Mouse (Mus musculus): ENCODE measurements around the gene Sf1.

Gene Sf1

GRCm38 (mm10) chr19:6396237-6396636 lies 32.7 kb downstream of the Sf1 start:
- no peak for DNase-seq (ENCODE audit: low read depth in 1 of 2, low spot score in 2 of 2)

GRCm38 (mm10) chr19:6397582-6398249 lies 34.2 kb downstream of the Sf1 start:
- no peak for DNase-seq (ENCODE audit: low read depth in 1 of 2, low spot score in 2 of 2)

GRCm38 (mm10) chr19:6398447-6399284 lies 35.2 kb downstream of the Sf1 start:
- DNase-seq (ENCODE audit: low read depth in 1 of 2, low spot score in 2 of 2): no peak

GRCm38 (mm10) chr19:6399285-6400095 lies 36.0 kb downstream of the Sf1 start, which contains the start of gene Rasgrp2:
Rasgrp2 (plus strand) TSS chr19:6399340.
- peak; percentile 34 to 72 for DNase-seq (ENCODE audit: low read depth in 1 of 2, low spot score in 2 of 2)

- peak in 1 of 2 experiments; percentile 22 for DNase-seq (ENCODE audit: low read depth in 1 of 2, low spot score in 2 of 2)
These were observed 36.9 kb downstream of the Sf1 start for GRCm38 (mm10) chr19:6400096-6401086.

GRCm38 (mm10) chr19:6401131-6401815 lies 37.8 kb downstream of the Sf1 start:
- peak; percentile 83 to 88 for DNase-seq (ENCODE audit: low read depth in 1 of 2, low spot score in 2 of 2)

GRCm38 (mm10) chr19:6401951-6402350 lies 38.5 kb downstream of the Sf1 start:
- DNase-seq (ENCODE audit: low read depth in 1 of 2, low spot score in 2 of 2): no peak

GRCm38 (mm10) chr19:6403869-6404268 lies 40.4 kb downstream of the Sf1 start:
- no peak for DNase-seq (ENCODE audit: low read depth in 1 of 2, low spot score in 2 of 2)

- DNase-seq (ENCODE audit: low read depth in 1 of 2, low spot score in 2 of 2): no peak
These were observed 41.9 kb downstream of the Sf1 start for GRCm38 (mm10) chr19:6405433-6405832.

- no peak for DNase-seq (ENCODE audit: low read depth in 1 of 2, low spot score in 2 of 2)
These were observed 43.6 kb downstream of the Sf1 start for GRCm38 (mm10) chr19:6407109-6407508.

- no peak for DNase-seq (ENCODE audit: low read depth in 1 of 2, low spot score in 2 of 2)
These were observed 44.5 kb downstream of the Sf1 start for GRCm38 (mm10) chr19:6407816-6408510.

GRCm38 (mm10) chr19:6408749-6409148 lies 45.3 kb downstream of the Sf1 start:
- DNase-seq (ENCODE audit: low read depth in 1 of 2, low spot score in 2 of 2): no peak

GRCm38 (mm10) chr19:6409176-6409575 lies 45.7 kb downstream of the Sf1 start:
- no peak for DNase-seq (ENCODE audit: low read depth in 1 of 2, low spot score in 2 of 2)

- no peak for DNase-seq (ENCODE audit: low read depth in 1 of 2, low spot score in 2 of 2)
These were observed 46.4 kb downstream of the Sf1 start for GRCm38 (mm10) chr19:6409936-6410335.

- DNase-seq (ENCODE audit: low read depth in 1 of 2, low spot score in 2 of 2): no peak
These were observed 49.3 kb downstream of the Sf1 start for GRCm38 (mm10) chr19:6412798-6413197.

GRCm38 (mm10) chr19:6415454-6415853 lies 52.0 kb downstream of the Sf1 start:
- no peak for DNase-seq (ENCODE audit: low read depth in 1 of 2, low spot score in 2 of 2)

- DNase-seq (ENCODE audit: low read depth in 1 of 2, low spot score in 2 of 2): no peak
These were observed 52.8 kb downstream of the Sf1 start for GRCm38 (mm10) chr19:6416124-6416770.

- no peak for DNase-seq (ENCODE audit: low read depth in 1 of 2, low spot score in 2 of 2)
These were observed 53.6 kb downstream of the Sf1 start for GRCm38 (mm10) chr19:6416894-6417761.
